Mouse (Mus musculus) lung, adult 2 months (tissue): Measurements from ENCODE around the gene Rnpep. TPM values are rescaled to one million over a fixed set of nuclear protein-coding genes. Genes with fewer than 3 reads are reported as not detected.
A peak's percentile ranks its signal among the peaks of the same experiment; 100 is the strongest.
"Not testable (repeated sequence)": the region's sequence is repeated elsewhere in the genome, so short reads cannot be mapped to it uniquely, and the experiment has no call there.

Experiments used
- DNase-seq: peaks from one replicate; pipeline ENCODE4 v3.0.0; 2022
- H3K4me1 ChIP-seq: fragments of 200-500 bp; 2 replicates; pipeline ENCODE4 v1.6.1; 2011; ENCODE audit warnings: low read length; ENCODE audit not compliant: control insufficient read depth, insufficient read depth
- H3K4me3 ChIP-seq: fragments of 200-500 bp; replicated peaks from 2 replicates; pipeline ENCODE3; 2011; ENCODE audit warnings: low read depth, mild to moderate bottlenecking, control low read depth, low read length; ENCODE audit errors: extremely low read depth
- CTCF ChIP-seq: fragments of 200-500 bp; IDR thresholded peaks from 2 replicates; pipeline ENCODE4 v1.5.1; 2011; ENCODE audit warnings: mild to moderate bottlenecking, low read length, control low read depth; ENCODE audit not compliant: insufficient read depth
- POLR2A ChIP-seq: fragments of 200-500 bp; IDR thresholded peaks from 2 replicates; pipeline ENCODE4 v1.6.1; 2011; ENCODE audit warnings: low read depth, mild to moderate bottlenecking, control low read depth, low read length, borderline replicate concordance; ENCODE audit errors: extremely low read depth
- WGBS: fragments of 180-500 bp; shearing (Covaris S2); methylation state at CpG from one replicate; pipeline ENCODE4 v1.1.7; 2018; 5-methylcytosine and 5-hydroxymethylcytosine counted together
- polyA plus RNA-seq: library from polyadenylated mRNA; depleted of rRNA; stranded (reverse); fragments of >200 nt; gene quantifications from 2 replicates; pipeline ENCODE4 v1.2.3, GENCODE M21; 2012

The Rnpep gene
- polyA plus RNA-seq, 1 experiment: 38.1 TPM

- no peak overlapping the region for H3K4me3 ChIP-seq
- no peak for DNase-seq
- no peaks in the 10 kb centered on the region for H3K4me1 ChIP-seq
- 72% methylated on average over 3 of the region's 3 CpGs for WGBS
- no peak for TF ChIP-seq POLR2A
Observed at GRCm38 (mm10) chr1:135262329-135262728, 21.6 kb downstream of the Rnpep start.

- Histone ChIP-seq H3K4me3 (no peak overlapping the region), H3K4me1 (no peaks in the 10 kb centered on the region)
- WGBS: 56% methylated on average over 6 of the region's 6 CpGs
- peak; percentile 74 for DNase-seq
- no peak for TF ChIP-seq POLR2A
- TF ChIP-seq CTCF: no peak
Observed at GRCm38 (mm10) chr1:135260931-135261330, 23.0 kb downstream of the Rnpep start.

- H3K4me1 ChIP-seq: no peaks in the 10 kb centered on the region; the same call in 1 of the 2 replicates
- WGBS: under 1% methylated on average over 10 of the region's 10 CpGs
- H3K4me3 ChIP-seq: peak overlapping the region; percentile 7
- peak; percentile 68 for TF ChIP-seq CTCF
- peak; percentile 33; the same call in 1 of the 2 replicates for TF ChIP-seq POLR2A
- DNase-seq: peak; percentile 70
Observed at GRCm38 (mm10) chr1:135259128-135259436, 24.8 kb downstream of the Rnpep start.

- Histone ChIP-seq H3K4me3 (peak within 1 kb of the TSS; percentile 59), H3K4me1 (no peaks in the 10 kb centered on the region; the same call in 1 of the 2 replicates)
- 27% methylated on average over 19 of the region's 19 CpGs for WGBS
- peak; percentile 83 for DNase-seq
- TF ChIP-seq POLR2A (peak; percentile 96), CTCF (no peak)
Observed at GRCm38 (mm10) chr1:135258380-135259127, 25.3 kb downstream of the Rnpep start, which contains the start of gene Elf3. TSS of gene Elf3 (minus strand) at chr1:135258568.

- Histone ChIP-seq H3K4me1 (peaks cover 3% of the 10 kb centered on the region; the same call in 1 of the 2 replicates), H3K4me3 (peak overlapping the region; percentile 7)
- DNase-seq: peak; percentile 65
- no peak for TF ChIP-seq POLR2A
- peak; percentile 40 for TF ChIP-seq CTCF
- 62% methylated on average over 6 of the region's 6 CpGs for WGBS
Observed at GRCm38 (mm10) chr1:135256299-135256698, 27.6 kb downstream of the Rnpep start.

- DNase-seq: no peak
- Histone ChIP-seq H3K4me1 (peaks cover 3% of the 10 kb centered on the region; the same call in 1 of the 2 replicates), H3K4me3 (no peak overlapping the region)
- WGBS: 31% methylated on average over 4 of the region's 4 CpGs
- TF ChIP-seq POLR2A (no peak), CTCF (no peak)
Observed at GRCm38 (mm10) chr1:135252854-135253253, 31.0 kb downstream of the Rnpep start.

GRCm38 (mm10) chr1:135251405-135251804, 32.5 kb downstream of the Rnpep start:
- no peak overlapping the region for H3K4me3 ChIP-seq
- 73% methylated on average over 8 of the region's 8 CpGs for WGBS
- no peak for DNase-seq
- H3K4me1 ChIP-seq: peaks cover 3% of the 10 kb centered on the region; the same call in 1 of the 2 replicates
- no peak for TF ChIP-seq CTCF
- no peak for TF ChIP-seq POLR2A

GRCm38 (mm10) chr1:135250706-135251105, 33.2 kb downstream of the Rnpep start:
- TF ChIP-seq CTCF (no peak), POLR2A (no peak)
- no peak for DNase-seq
- WGBS: 39% methylated on average over 3 of the region's 3 CpGs
- Histone ChIP-seq H3K4me1 (peaks cover 3% of the 10 kb centered on the region; the same call in 1 of the 2 replicates), H3K4me3 (no peak overlapping the region)

GRCm38 (mm10) chr1:135248434-135248850, 35.4 kb downstream of the Rnpep start:
- DNase-seq: peak; percentile 86
- TF ChIP-seq CTCF: no peak
- peak; percentile 8; the same call in 1 of the 2 replicates for TF ChIP-seq POLR2A
- H3K4me3 ChIP-seq: no peak overlapping the region
- peaks cover 3% of the 10 kb centered on the region; the same call in 1 of the 2 replicates for H3K4me1 ChIP-seq
- WGBS: 12% methylated on average over 15 of the region's 15 CpGs

GRCm38 (mm10) chr1:135244014-135244413, 39.9 kb downstream of the Rnpep start:
- Histone ChIP-seq H3K4me1 (no peaks in the 10 kb centered on the region; the same call in 1 of the 2 replicates), H3K4me3 (no peak overlapping the region)
- 82% methylated on average over 8 of the region's 8 CpGs for WGBS
- no peak for DNase-seq
- TF ChIP-seq POLR2A: no peak

GRCm38 (mm10) chr1:135240206-135240605, 43.7 kb downstream of the Rnpep start:
- DNase-seq: not testable (repeated sequence)

More at GRCm38 (mm10) chr1:135240206-135240605, 43.7 kb downstream of the Rnpep start:
- WGBS: 86% methylated on average over 4 of the region's 4 CpGs
- not testable (repeated sequence) for H3K4me1 ChIP-seq, H3K4me3 ChIP-seq
